Mouse (Mus musculus): Measurements from ENCODE around the gene Dnajb4. TPM values are rescaled to one million over a fixed set of nuclear protein-coding genes. Genes with fewer than 3 reads are reported as not detected.

The Dnajb4 gene
- polyA plus RNA-seq, 1 experiment from 2014 or later, result 26.4 TPM

DNA sequence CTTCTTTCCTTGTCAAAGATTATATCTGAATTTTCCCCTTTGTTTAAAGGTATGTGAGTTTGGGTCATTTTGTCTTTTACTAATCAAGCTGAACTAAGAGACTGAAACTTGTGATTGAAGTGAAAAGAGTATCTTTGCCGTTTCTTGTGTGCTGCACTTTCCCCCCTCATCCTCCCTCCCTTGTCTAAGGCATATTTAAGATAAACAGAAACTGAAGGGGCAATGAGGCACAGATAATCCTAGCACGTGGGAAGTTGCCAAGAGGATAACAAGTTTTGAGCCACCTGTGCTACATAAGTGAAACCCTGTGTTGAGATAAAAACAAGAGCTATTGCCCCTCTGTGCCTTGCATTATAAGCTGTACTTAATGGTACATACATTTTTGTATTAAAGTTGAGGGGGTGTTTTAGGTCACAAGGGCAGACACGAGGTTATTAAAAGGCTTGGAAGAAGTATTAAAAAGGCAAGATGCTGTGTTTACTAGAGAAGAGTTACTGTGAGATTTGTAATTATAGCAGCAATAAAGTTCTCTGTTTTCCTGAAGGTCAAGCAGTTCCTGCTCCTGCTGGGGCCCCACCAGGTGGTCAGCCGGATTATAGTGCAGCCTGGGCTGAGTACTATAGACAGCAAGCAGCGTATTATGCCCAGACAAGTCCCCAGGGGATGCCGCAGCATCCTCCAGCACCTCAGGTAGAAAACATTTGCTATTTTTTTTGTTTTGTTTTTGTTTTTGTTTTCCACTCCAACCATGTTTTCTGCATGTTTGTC lies 21.4 kb upstream of the Dnajb4 start:
- ATAC-seq (ENCODE audit: low FRiP score, low TSS enrichment), result no peak
- no peak overlapping the region for H3K4me3 ChIP-seq (ENCODE audit: low read depth, low read length)
- H3K4me1 ChIP-seq (replicated peaks; ENCODE audit: control insufficient read depth, insufficient read depth), result no peaks in the 10 kb centered on the region
- no peak overlapping the region for H3K27ac ChIP-seq (replicated peaks)
- no peaks in the 10 kb centered on the region for H3K27me3 ChIP-seq (ENCODE audit: control insufficient read depth, insufficient read depth, low read length)
- no peak overlapping the region for H3K4me2 ChIP-seq (replicated peaks; ENCODE audit: low read depth)
- 49% methylated on average over 6 of the region's 6 CpGs for WGBS
- H3K9ac ChIP-seq (ENCODE audit: low read length), result no peak overlapping the region
- peaks cover 13% of the 10 kb centered on the region; the same call in 1 of the 2 replicates for H3K36me3 ChIP-seq (ENCODE audit: control insufficient read depth, insufficient read depth, low read length)
- peak; percentile 9; the same call in 1 of the 2 replicates for TF ChIP-seq CTCF (IDR thresholded peaks at IDR 0.05; ENCODE audit: low read depth)
- no peak for TF ChIP-seq EP300 (optimal IDR thresholded peaks at IDR 0.05)
- H3K9me3 ChIP-seq (ENCODE audit: control insufficient read depth, low read length), result no peaks in the 10 kb centered on the region
- DNase-seq (ENCODE audit: low spot score), result no peak

DNA sequence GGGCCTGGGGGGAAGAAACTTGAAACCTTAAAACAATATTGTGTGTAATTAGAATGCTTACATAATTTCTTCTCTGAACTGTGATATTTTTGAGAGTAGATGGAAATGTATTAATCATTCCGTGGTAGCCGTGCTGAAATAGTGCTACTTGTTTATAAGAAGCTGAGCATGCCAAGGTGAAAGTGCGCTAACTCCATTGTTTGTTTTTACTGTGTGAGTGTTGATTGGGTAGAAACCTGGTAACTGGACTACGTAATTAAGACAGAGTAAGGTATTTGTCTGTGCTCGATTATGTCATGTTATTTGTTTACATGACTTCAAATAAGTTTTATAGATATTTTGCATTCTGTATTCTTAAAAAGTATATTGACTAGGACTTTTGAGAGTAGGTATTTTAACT lies 19.2 kb upstream of the Dnajb4 start:
- Histone ChIP-seq H3K4me3 (ENCODE audit: low read depth, low read length) (no peak overlapping the region), H3K9ac (ENCODE audit: low read length) (no peak overlapping the region), H3K27me3 (ENCODE audit: control insufficient read depth, insufficient read depth, low read length) (no peaks in the 10 kb centered on the region), H3K36me3 (ENCODE audit: control insufficient read depth, insufficient read depth, low read length) (peaks cover 23% of the 10 kb centered on the region), H3K9me3 (ENCODE audit: control insufficient read depth, low read length) (no peaks in the 10 kb centered on the region), H3K27ac (replicated peaks) (no peak overlapping the region), H3K4me1 (replicated peaks; ENCODE audit: control insufficient read depth, insufficient read depth) (no peaks in the 10 kb centered on the region), H3K4me2 (replicated peaks; ENCODE audit: low read depth) (no peak overlapping the region)
- DNase-seq (ENCODE audit: low spot score) (no peak), ATAC-seq (ENCODE audit: low FRiP score, low TSS enrichment) (no peak)
- no peak for TF ChIP-seq EP300 (optimal IDR thresholded peaks at IDR 0.05)
- 69% methylated on average over 5 of the region's 5 CpGs for WGBS

DNA sequence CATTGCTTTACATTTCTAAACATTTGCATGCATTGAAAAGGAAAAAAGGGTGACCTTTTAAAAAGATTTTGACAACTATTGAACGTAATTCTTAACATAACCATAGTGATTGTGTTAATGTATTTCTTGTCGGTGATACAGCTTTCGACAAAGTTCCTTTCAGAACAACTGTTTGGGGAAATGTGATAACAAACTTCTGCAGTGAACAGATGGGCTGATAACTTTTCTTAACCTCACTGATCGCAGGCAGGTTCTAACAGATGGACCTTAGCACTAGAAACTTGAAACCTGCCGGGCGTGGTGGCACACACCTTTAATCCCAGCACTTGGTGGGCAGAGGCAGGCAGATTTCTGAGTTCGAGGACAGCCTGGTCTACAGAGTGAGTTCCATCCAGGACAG lies 18.7 kb upstream of the Dnajb4 start:
- Histone ChIP-seq H3K36me3 (ENCODE audit: control insufficient read depth, insufficient read depth, low read length) (peaks cover 27% of the 10 kb centered on the region), H3K9ac (ENCODE audit: low read length) (no peak overlapping the region), H3K9me3 (ENCODE audit: control insufficient read depth, low read length) (no peaks in the 10 kb centered on the region), H3K4me1 (replicated peaks; ENCODE audit: control insufficient read depth, insufficient read depth) (no peaks in the 10 kb centered on the region), H3K4me3 (ENCODE audit: low read depth, low read length) (no peak overlapping the region), H3K27ac (replicated peaks) (no peak overlapping the region), H3K27me3 (ENCODE audit: control insufficient read depth, insufficient read depth, low read length) (no peaks in the 10 kb centered on the region), H3K4me2 (replicated peaks; ENCODE audit: low read depth) (no peak overlapping the region)
- no peak for ATAC-seq (ENCODE audit: low FRiP score, low TSS enrichment)
- WGBS, result 84% methylated on average over 7 of the region's 7 CpGs
- TF ChIP-seq CTCF (IDR thresholded peaks at IDR 0.05; ENCODE audit: low read depth) (no peak), EP300 (optimal IDR thresholded peaks at IDR 0.05) (no peak)
- DNase-seq (ENCODE audit: low spot score), result no peak

DNA sequence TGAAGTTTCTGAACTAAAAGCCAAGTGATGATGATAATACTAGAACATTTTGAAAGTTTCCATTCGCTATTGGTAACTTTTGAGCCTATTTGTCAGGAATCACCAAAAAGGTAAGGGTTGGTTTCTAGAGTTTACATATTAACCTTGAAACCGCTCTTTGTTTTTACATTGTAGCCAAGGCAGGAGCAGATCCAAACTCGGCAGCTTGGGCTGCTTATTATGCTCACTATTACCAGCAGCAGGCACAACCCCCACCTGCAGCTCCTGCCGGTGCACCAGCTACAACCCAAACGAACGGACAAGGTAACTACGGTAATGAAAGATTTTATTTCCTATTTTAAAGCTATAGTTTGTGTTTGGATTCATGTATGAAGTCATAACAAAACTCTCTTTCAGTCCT lies 15.8 kb upstream of the Dnajb4 start:
- no peak for DNase-seq (ENCODE audit: low spot score)
- H3K9ac ChIP-seq (ENCODE audit: low read length), result no peak overlapping the region
- H3K4me3 ChIP-seq (ENCODE audit: low read depth, low read length), result no peak overlapping the region
- H3K4me2 ChIP-seq (replicated peaks; ENCODE audit: low read depth), result no peak overlapping the region
- H3K36me3 ChIP-seq (ENCODE audit: control insufficient read depth, insufficient read depth, low read length), result peaks cover 37% of the 10 kb centered on the region
- ATAC-seq (ENCODE audit: low FRiP score, low TSS enrichment), result no peak
- 81% methylated on average over 7 of the region's 7 CpGs for WGBS
- H3K4me1 ChIP-seq (replicated peaks; ENCODE audit: control insufficient read depth, insufficient read depth), result no peaks in the 10 kb centered on the region
- no peak for TF ChIP-seq EP300 (optimal IDR thresholded peaks at IDR 0.05)
- no peak for TF ChIP-seq CTCF (IDR thresholded peaks at IDR 0.05; ENCODE audit: low read depth)
- no peaks in the 10 kb centered on the region for H3K9me3 ChIP-seq (ENCODE audit: control insufficient read depth, low read length)
- H3K27me3 ChIP-seq (ENCODE audit: control insufficient read depth, insufficient read depth, low read length), result no peaks in the 10 kb centered on the region
- H3K27ac ChIP-seq (replicated peaks), result no peak overlapping the region

DNA sequence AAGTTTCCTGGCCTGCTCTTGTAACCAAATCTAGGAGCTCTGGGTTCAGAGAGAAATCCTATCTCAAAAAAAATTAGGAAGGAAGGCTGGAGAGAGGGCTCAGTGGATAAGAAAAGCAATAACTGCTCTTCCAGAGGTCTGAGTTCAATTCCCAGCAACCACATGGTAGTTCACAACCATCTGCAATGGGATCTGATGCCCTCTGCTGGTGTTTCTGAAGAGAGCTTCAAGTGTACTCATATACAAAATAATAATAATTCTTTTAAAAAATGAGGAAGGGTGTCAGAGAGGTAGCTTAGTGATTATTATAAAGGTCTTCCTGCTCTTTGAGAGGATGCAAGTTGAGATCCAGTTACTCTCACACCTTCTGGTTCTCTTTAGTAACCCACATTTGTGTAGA lies 14.8 kb upstream of the Dnajb4 start:
- peaks cover 39% of the 10 kb centered on the region for H3K36me3 ChIP-seq (ENCODE audit: control insufficient read depth, insufficient read depth, low read length)

DNA sequence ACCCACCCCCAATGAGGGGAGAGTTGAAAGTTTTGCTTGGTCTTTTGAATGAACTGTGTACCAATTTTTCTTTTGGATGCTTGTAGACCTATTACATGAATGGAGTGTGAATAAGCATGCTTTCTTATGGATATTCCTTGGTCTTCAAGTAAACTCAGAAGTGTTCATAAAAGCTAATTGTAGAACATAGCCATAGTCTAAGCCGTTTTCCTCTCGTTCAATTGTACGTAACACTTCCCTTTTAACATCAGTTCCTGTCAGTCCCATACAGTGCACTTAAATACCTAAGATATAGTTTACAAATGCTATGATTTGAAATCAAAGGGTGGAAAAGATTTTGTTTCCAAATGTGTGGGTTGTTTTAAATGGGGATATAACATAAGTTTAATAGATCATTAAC lies 3.3 kb upstream of the Dnajb4 start:
- TF ChIP-seq CTCF (IDR thresholded peaks at IDR 0.05; ENCODE audit: low read depth) (no peak), EP300 (optimal IDR thresholded peaks at IDR 0.05) (no peak)
- no peaks in the 10 kb centered on the region for H3K9me3 ChIP-seq (ENCODE audit: control insufficient read depth, low read length)
- H3K4me2 ChIP-seq (replicated peaks; ENCODE audit: low read depth), result no peak overlapping the region
- H3K36me3 ChIP-seq (ENCODE audit: control insufficient read depth, insufficient read depth, low read length), result peaks cover 2% of the 10 kb centered on the region
- H3K4me3 ChIP-seq (ENCODE audit: low read depth, low read length), result no peak overlapping the region
- H3K27ac ChIP-seq (replicated peaks), result no peak overlapping the region
- H3K4me1 ChIP-seq (replicated peaks; ENCODE audit: control insufficient read depth, insufficient read depth), result no peaks in the 10 kb centered on the region; the same call in 1 of the 2 replicates
- 25% methylated on average over 3 of the region's 3 CpGs for WGBS
- H3K9ac ChIP-seq (ENCODE audit: low read length), result no peak overlapping the region
- DNase-seq (ENCODE audit: low spot score) (no peak), ATAC-seq (ENCODE audit: low FRiP score, low TSS enrichment) (no peak)
- H3K27me3 ChIP-seq (ENCODE audit: control insufficient read depth, insufficient read depth, low read length), result no peaks in the 10 kb centered on the region

More for the DNA sequence above, 14.8 kb upstream of the Dnajb4 start:
- Histone ChIP-seq H3K4me2 (replicated peaks; ENCODE audit: low read depth) (no peak overlapping the region), H3K4me3 (ENCODE audit: low read depth, low read length) (no peak overlapping the region), H3K27ac (replicated peaks) (no peak overlapping the region), H3K27me3 (ENCODE audit: control insufficient read depth, insufficient read depth, low read length) (no peaks in the 10 kb centered on the region), H3K9ac (ENCODE audit: low read length) (no peak overlapping the region), H3K9me3 (ENCODE audit: control insufficient read depth, low read length) (no peaks in the 10 kb centered on the region), H3K4me1 (replicated peaks; ENCODE audit: control insufficient read depth, insufficient read depth) (no peaks in the 10 kb centered on the region)
- ATAC-seq (ENCODE audit: low FRiP score, low TSS enrichment) (no peak), DNase-seq (ENCODE audit: low spot score) (no peak)
- TF ChIP-seq CTCF (IDR thresholded peaks at IDR 0.05; ENCODE audit: low read depth), result peak; percentile 44
- no peak for TF ChIP-seq EP300 (optimal IDR thresholded peaks at IDR 0.05)
